ENCODE assay signal across 16 mouse cellular contexts in the genomic region with DNA sequence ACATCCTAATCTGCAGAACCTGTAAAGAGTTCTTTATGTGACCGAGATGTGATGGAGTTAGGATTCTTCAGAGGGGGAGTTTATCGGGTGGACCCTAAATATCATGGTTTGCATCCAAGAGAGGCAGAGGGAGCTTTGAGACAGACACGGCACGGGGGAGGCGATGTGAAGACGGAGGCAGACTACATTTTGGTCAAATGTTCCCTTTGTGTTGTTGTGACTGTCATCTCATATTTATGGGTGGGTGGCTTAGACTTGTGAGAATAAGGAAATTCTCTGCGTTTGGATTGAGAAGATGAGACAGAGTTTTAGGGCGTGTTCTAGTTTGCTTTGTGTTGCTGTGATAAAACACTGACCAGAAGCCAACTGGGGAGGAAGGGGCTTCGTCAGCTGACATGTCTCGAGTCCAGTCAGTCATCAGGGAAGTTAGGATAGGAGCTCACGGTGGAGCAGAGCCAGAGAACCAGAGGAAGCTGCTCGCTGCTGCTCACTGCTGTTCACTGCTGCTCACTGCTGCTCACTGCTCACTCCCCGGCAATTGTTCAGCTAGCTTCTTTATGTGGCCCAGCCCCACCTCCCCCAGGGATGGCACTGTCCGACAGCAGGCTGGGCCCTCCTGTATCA.
DNase-seq lines count a peak whose midpoint lies in the region; ATAC-seq and TF ChIP-seq lines count a peak whose summit lies in the region.
"Had no signal": no experiment of that assay in that cellular context is flagged by ENCODE, and none has a peak within 500 bp of the region (broad histone marks: within the 10 kb centered on the region; RNA-seq: fewer than 3 reads in every experiment).

No protein-coding gene starts in this region.

- no peaks in the 10 kb centered on the region for H3K27me3 ChIP-seq in hindbrain, embryonic 10.5 days (ENCODE audit: insufficient read depth, poor library complexity, severe bottlenecking)
- H3K27me3 ChIP-seq in hindbrain, embryonic 16.5 days (replicated peaks; ENCODE audit: control insufficient read depth, insufficient read depth, low read length), result no peaks in the 10 kb centered on the region
- H3K27me3 ChIP-seq in CH12.LX (replicated peaks), result no peaks in the 10 kb centered on the region
- H3K27me3 ChIP-seq: heart, embryonic 12.5 days; limb, embryonic 13.5 days had no signal

- DNase-seq in hindbrain, embryonic 10.5 days (ENCODE audit: low spot score), result peak; percentile 4
- peak; percentile 31 for DNase-seq in left cerebral cortex, postnatal 4 days
- DNase-seq in left cerebral cortex, adult 9 months (ENCODE audit: low spot score in 2 of 2), result no peak
- DNase-seq in CH12.LX (ENCODE audit: extremely low read depth), result no peak
- peak; percentile 62 for DNase-seq in brain, adult 2 months (ENCODE audit: low read depth, low spot score)
- no peak for DNase-seq in right cerebral cortex, adult 2 months (ENCODE audit: low spot score in 2 of 2)
- DNase-seq: adrenal gland, postnatal 10 days; cerebellum, postnatal 25 days; gastrocnemius, postnatal 36 days; heart, postnatal 36 days; midbrain, embryonic 14.5 days had no signal

- no peak for TF ChIP-seq POLR2A in CH12.LX (IDR thresholded peaks at IDR 0.05; ENCODE audit: low read depth, low read length)

- H3K9ac ChIP-seq in hindbrain, embryonic 16.5 days (ENCODE audit: low read depth, low read length), result no peak overlapping the region
- H3K9ac ChIP-seq in CH12.LX (ENCODE audit: insufficient read depth, low read depth), result no peak overlapping the region
- H3K9ac ChIP-seq: heart, embryonic 12.5 days; limb, embryonic 13.5 days had no signal

- no peak overlapping the region for H3K4me2 ChIP-seq in hindbrain, embryonic 16.5 days (ENCODE audit: low read length)
- H3K4me2 ChIP-seq in CH12.LX (ENCODE audit: insufficient read depth, low read depth, poor library complexity, severe bottlenecking), result no peak overlapping the region
- H3K4me2 ChIP-seq: heart, embryonic 12.5 days; limb, embryonic 13.5 days had no signal

- no peaks in the 10 kb centered on the region for H3K36me3 ChIP-seq in hindbrain, embryonic 10.5 days
- H3K36me3 ChIP-seq in hindbrain, embryonic 16.5 days (ENCODE audit: control insufficient read depth, insufficient read depth, low read length), result no peaks in the 10 kb centered on the region
- no peaks in the 10 kb centered on the region for H3K36me3 ChIP-seq in CH12.LX (replicated peaks in 1 of 2; ENCODE audit: control insufficient read depth in 1 of 2, insufficient read depth in 1 of 2, low read length in 1 of 2)
- H3K36me3 ChIP-seq: G1E; heart, embryonic 12.5 days; limb, embryonic 13.5 days had no signal

- TF ChIP-seq EP300 in CH12.LX (IDR thresholded peaks at IDR 0.05; ENCODE audit: low read length), result no peak

- H3K79me2 ChIP-seq in CH12.LX (replicated peaks; ENCODE audit: control insufficient read depth, extremely low read depth, insufficient read depth, poor library complexity, severe bottlenecking), result no peaks in the 10 kb centered on the region

- H3K4me3 ChIP-seq in hindbrain, embryonic 10.5 days, result no peak overlapping the region
- H3K4me3 ChIP-seq in hindbrain, embryonic 16.5 days (ENCODE audit: low read length), result no peak overlapping the region
- H3K4me3 ChIP-seq in CH12.LX (replicated peaks in 1 of 3; ENCODE audit: low read depth in 2 of 3, low read length in 2 of 3, poor library complexity in 1 of 3), result no peak overlapping the region
- H3K4me3 ChIP-seq: heart, embryonic 12.5 days; limb, embryonic 13.5 days had no signal

- peak; percentile 34 for TF ChIP-seq RAD21 in CH12.LX (IDR thresholded peaks at IDR 0.05; ENCODE audit: low read depth, low read length)

- no peak overlapping the region for H3K27ac ChIP-seq in hindbrain, embryonic 10.5 days
- no peak overlapping the region for H3K27ac ChIP-seq in hindbrain, embryonic 16.5 days (ENCODE audit: low read depth, low read length)
- no peak overlapping the region for H3K27ac ChIP-seq in CH12.LX (ENCODE audit: insufficient read depth, low read depth)
- H3K27ac ChIP-seq: limb, embryonic 13.5 days had no signal

- intact Hi-C loops in left cerebral cortex, postnatal 4 days (cut with DNase I), result no loop called here

- dilution Hi-C loops in CH12.LX (cut with MboI; ENCODE audit: extremely low pct_ligation_motif_present, extremely low pct_unique_long_range_greater_than_20kb, low sequenced_read_pairs), result no loop called here

- in situ Hi-C loops in CH12.LX (cut with MboI; ENCODE audit: low pct_ligation_motif_present, low pct_unique_long_range_greater_than_20kb, low sequenced_read_pairs), result no loop called here

- peak in 1 of 2 experiments; percentile 40; a peak in 2 of 4 replicates for TF ChIP-seq CTCF in CH12.LX (conservative IDR thresholded peaks at IDR 0.05 in 1 of 2, IDR thresholded peaks at IDR 0.05 in 1 of 2; ENCODE audit: low read depth in 2 of 2, low read length in 2 of 2)

- H3K9me3 ChIP-seq in hindbrain, embryonic 10.5 days, result no peaks in the 10 kb centered on the region
- H3K9me3 ChIP-seq in hindbrain, embryonic 16.5 days (ENCODE audit: control insufficient read depth, low read length), result no peaks in the 10 kb centered on the region
- H3K9me3 ChIP-seq in CH12.LX (replicated peaks; ENCODE audit: low read length), result no peaks in the 10 kb centered on the region
- H3K9me3 ChIP-seq: G1E; heart, embryonic 12.5 days; limb, embryonic 13.5 days had no signal

- ATAC-seq in hindbrain, embryonic 16.5 days, result no peak
- ATAC-seq: inflammation-experienced regulatory T-cells, adult 6 months had no signal

- 74% methylated on average over 14 of the region's 14 CpGs for WGBS in hindbrain, embryonic 10.5 days
- 76% methylated on average over 14 of the region's 14 CpGs for WGBS in hindbrain, embryonic 16.5 days

- H3K4me1 ChIP-seq in hindbrain, embryonic 10.5 days (replicated peaks), result peaks cover 28% of the 10 kb centered on the region
- H3K4me1 ChIP-seq in hindbrain, embryonic 16.5 days (ENCODE audit: control insufficient read depth, insufficient read depth, low read depth, low read length), result peaks cover 13% of the 10 kb centered on the region; the same call in 1 of the 2 replicates
- H3K4me1 ChIP-seq in CH12.LX (ENCODE audit: control insufficient read depth in 1 of 2, insufficient read depth in 2 of 2), result no peaks in the 10 kb centered on the region; a peak in 1 of 4 replicates

TF ChIP-seq in CH12.LX, 34 proteins besides CTCF, POLR2A, EP300 and RAD21:
- TF ChIP-seq MAZ (IDR thresholded peaks at IDR 0.05; ENCODE audit: low read depth, low read length), result no peak
- peak; percentile 51 for TF ChIP-seq SMC3 (IDR thresholded peaks at IDR 0.05; ENCODE audit: low read depth, low read length)

Comparison
In these comparisons a context has a peak if more than half of its experiments do, and no peak if none do; other contexts are left out.
1. DNase-seq: peak in hindbrain, embryonic 10.5 days (single experiment), left cerebral cortex, postnatal 4 days (single experiment) and brain, adult 2 months (single experiment); none in left cerebral cortex, adult 9 months (0 of 2), CH12.LX (single experiment) and right cerebral cortex, adult 2 months (0 of 2).